Mouse (Mus musculus) stomach, postnatal 0 days (tissue): Measurements from ENCODE around the gene Lenep.

ENCODE experiments used
- CTCF ChIP-seq: IDR thresholded peaks from 2 replicates; pipeline ENCODE4 v1.5.1; 2016; ENCODE audit warnings: antibody characterized with exemption, low read depth, mild to moderate bottlenecking, moderate library complexity
- EP300 ChIP-seq: optimal IDR thresholded peaks from 2 replicates; pipeline ENCODE3; 2016; ENCODE audit warnings: antibody characterized with exemption

- TF ChIP-seq EP300 (no peak), CTCF (no peak)
Measured at GRCm38 (mm10) chr3:89451916-89452315, 49.3 kb upstream of the Lenep start.
